Mouse (Mus musculus) cerebral cortex, adult 2 months (tissue): Measurements from ENCODE around the gene Gm6408.

ENCODE experiments used
- WGBS: fragments of 180-500 bp; shearing (Covaris S2); methylation state at CpG from one replicate; pipeline ENCODE4 v1.1.7; 2018; 5-methylcytosine and 5-hydroxymethylcytosine counted together

Gene Gm6408

DNA sequence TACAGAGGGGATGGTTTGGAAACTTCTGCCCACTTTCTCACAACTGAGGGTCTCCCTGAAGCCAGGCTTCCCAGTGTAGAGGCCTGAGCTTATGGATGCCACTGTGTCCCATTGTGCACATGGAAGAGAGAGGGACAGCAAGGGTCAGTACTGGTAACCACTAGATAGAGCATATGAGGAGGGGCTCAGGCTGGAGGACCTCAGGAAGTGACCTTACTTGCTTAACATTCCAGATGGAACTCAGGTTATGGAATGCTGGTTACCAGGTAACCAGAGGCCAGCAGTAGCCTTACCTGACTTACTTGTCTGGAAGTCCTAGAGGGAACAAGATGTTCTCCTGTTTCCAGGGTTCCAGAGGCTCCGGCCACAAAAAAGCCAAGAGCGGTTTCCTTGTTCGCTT is at the start of gene Gm6408:
TSS of gene Gm6408 (plus strand) at position 301 of the 400 bp plus-strand sequence.
- 89% methylated on average over 3 of the region's 3 CpGs for WGBS

DNA sequence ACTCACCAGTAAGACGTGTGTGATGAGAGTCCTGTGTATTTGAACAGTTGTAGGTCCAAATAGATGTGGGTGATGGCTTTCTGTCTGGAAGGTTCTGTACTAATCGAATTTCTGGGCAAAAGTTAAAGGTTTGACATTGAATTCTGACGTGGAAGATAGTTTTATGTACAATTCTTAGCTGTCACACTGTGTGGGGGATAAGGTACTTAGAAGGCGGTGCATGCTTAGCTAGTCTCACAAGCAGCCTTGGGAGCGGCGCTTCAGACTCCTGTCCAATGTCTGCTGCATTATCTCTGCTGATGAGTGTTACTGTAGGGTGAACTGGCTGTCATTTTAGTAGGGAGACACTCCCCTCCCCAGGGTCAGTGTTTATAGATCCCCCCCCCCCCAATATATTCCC is 49.3 kb upstream of the Gm6408 start:
- WGBS, result 83% methylated on average over 6 of the region's 6 CpGs

DNA sequence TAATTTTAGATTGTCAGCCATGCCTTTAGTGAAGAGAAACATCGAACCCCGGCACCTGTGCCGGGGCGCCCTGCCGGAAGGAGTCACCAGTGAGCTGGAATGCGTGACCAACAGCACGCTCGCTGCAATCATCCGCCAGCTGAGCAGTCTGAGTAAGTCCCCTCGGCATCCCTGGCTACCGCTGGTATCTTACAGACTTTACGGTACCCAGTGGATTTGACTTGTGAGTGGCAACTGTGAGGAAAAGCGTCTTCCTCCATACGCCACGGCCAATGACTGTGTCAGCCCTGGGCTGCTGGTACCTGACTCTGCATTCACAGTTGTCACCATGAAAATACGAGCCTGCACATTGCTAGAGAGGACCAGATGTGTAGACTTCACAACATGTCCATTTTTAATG is 46.4 kb upstream of the Gm6408 start:
- WGBS, result 95% methylated on average over 16 of the region's 16 CpGs

DNA sequence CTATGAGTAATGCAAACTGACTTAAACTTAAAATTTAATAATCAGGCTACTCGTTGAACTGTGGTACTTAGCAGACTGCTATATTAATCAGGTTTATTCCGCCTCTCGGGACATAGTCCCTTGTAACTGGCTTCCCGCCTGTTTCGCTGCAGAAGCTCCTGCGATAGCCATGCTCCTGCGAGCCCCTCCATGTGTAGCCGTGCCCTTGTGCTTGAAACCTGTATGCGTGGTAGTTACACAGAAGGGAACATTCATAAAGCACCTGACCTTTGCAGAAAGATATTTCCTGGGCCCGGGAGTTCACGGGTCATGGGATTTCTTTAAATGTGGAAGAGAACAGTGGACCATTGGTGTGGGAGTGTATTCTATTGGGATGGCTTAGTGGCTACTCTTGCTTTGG is 45.0 kb upstream of the Gm6408 start:
- 97% methylated on average over 11 of the region's 11 CpGs for WGBS

DNA sequence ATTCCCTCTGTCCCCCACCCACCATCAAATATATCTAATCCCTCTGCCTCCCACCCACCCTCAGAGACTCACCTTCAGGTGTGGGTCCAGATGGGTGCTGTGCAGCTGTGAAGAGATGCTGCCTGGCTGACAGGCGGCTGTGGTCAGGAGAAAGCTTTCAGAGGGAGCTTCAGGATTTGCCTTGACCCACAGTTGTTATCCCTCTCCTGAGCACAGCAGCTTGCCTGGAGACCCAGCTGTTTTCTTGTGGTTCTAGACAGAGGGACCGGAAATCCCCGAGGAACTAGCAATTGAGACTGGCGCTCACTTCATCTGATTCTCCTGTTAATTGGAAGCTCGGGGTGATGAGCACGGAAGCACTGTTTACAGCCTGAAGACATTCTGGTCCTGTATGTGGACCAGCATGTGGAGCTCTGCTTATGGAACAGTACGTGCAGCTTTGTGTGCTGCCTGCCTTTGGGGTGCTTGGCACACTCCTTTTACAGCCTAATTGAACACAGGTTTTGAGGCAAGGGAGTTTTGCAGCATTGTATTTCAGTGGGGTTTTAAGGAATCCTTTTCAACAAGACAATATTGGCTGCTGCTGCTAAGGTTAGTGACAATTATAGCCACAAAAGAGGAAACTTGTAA is 42.5 kb upstream of the Gm6408 start:
- WGBS, result 86% methylated on average over 7 of the region's 7 CpGs

DNA sequence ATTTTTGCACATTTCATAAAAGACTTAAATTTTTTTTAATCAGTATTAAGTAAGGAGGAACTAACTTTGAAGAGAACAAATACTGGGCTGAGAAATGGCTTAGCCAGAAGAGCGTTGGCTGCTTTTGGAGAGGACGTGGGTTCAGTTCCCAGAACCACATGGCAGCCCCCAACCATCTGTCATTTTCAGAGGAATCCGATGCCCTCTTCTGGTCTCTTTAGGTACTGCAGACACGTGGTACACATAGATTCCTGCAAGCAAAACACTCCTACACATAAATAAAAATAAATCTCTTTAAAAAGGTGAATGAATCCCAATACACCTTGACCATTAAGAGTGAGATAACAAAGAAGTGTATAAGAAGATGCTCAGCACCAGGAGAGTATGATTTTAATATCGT is 41.5 kb upstream of the Gm6408 start:
- WGBS, result 95% methylated on average over 5 of the region's 5 CpGs

DNA sequence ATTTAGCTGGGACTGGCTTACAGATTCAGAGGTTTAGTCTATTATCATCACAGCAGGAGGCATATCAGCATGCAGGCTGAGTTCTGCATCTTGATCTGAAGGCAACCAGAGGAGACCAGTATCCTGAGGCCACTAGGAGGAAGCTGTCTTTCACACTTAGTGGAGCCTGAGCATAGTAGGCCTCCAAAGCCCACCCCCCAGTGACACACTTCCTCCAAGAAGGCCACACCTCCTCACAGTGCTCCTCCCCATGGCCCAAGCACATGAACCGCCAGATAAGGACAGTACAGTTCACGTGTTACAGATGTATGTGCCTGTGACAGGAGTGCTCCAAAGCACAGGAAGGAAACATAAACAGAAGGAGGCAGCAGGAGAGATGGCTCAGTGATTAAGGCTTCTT is 39.0 kb upstream of the Gm6408 start:
- WGBS, result 94% methylated on average over 2 of the region's 2 CpGs

DNA sequence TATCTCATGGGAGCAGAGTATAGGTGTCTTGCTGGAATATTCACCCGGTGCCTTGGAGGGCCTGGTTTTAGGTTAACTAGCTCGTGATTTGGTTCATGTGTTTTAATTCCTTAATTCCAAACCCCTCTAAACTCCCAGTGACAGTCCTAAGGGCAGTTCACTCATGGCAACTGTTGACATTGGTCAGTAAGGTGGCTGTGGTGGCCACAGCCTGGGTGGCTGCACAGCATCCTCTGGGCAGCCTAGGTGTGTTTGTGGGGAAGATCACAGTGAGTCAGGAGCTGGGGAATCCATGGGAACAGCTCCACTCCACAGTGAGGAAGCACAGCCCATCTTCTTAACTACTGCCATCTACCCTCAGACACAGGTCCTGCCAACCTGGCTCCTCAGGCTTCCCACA is 35.1 kb upstream of the Gm6408 start:
- 88% methylated on average over 2 of the region's 2 CpGs for WGBS

DNA sequence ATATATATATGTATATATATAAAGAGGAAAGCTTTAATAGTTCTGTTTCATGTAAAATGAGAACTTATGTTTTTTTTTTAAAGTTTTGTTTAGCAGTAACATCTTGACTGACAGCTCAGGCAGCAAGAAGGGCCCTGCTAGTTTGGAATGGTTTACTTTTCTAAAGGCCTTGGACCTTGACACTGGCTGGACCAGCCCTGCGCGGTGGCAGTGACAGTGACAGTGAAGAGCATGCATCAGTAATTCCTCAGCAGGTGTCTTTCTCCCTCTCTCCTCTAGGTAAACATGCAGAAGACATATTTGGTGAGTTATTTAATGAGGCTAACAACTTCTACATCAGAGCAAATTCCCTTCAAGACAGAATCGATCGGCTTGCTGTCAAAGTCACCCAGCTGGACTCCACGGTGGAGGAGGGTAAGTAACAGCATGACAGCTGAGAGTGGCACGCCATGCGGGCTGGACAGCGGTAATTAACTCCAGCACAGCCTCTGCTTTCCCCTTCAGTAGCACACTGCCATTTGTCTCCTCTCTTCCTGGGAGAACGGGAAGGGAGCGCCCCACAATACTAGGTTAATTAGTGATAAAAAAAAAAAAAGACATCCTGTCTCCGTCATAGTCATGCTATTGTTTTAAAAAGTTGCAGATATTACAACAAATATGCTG is 30.0 kb upstream of the Gm6408 start:
- WGBS, result 79% methylated on average over 11 of the region's 11 CpGs

DNA sequence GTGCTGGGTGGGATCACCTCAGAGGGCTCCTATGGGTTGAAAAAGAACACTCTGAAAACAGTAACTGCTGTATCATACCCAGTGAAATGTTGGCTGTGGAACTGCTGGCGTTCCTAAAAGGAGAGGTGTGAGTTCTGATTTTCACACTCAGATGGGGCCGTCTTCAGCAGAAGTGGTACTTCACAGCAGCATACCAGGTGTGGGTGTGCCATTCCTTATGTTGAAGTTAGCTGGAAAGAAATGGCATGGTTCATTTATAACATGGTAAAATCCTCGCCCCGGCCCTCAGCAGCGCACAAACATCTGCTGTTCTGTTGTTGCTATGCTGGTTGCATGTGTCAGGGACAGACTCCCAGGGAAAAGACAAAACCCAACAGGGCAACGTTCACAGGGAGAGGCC is 28.2 kb upstream of the Gm6408 start:
- WGBS, result 58% methylated on average over 6 of the region's 6 CpGs

DNA sequence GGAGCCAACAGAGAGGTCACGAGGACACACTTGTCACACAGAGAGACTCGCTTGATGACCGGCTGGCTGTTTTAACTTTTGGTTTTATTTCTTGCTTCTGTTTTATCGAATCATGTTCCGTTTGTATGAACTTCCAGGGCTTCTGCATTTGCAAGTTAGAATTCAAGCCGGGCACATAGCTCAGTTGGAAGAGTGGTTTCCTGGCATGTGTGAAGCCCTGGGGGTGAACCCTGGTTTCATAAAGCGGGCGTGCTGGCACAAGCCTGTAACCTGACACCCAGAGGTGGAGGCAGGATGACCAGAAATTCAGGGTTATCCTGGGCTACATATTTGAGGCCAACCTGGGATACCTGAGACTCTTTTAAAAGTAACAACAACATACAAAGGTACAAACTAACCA is 20.2 kb upstream of the Gm6408 start:
- 77% methylated on average over 8 of the region's 8 CpGs for WGBS

DNA sequence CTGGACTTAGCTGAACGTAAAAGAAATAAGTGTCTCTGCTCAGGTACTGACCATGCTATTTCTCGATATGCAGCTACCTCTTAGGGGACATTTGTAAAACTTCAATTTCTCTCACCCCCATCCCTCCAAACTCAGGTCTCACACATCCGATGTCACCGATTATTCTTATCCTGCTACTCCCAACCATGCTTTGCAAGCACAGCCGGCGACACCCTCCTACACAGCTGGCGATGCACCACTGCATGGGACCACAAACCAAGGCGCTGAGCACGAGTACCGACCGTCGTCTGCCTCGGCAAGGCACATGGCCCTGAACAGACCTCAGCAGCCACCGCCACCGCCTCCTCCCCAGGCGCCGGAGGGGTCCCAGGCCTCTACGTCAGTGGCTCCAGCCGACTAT is 15.1 kb upstream of the Gm6408 start:
- WGBS, result 83% methylated on average over 19 of the region's 19 CpGs

DNA sequence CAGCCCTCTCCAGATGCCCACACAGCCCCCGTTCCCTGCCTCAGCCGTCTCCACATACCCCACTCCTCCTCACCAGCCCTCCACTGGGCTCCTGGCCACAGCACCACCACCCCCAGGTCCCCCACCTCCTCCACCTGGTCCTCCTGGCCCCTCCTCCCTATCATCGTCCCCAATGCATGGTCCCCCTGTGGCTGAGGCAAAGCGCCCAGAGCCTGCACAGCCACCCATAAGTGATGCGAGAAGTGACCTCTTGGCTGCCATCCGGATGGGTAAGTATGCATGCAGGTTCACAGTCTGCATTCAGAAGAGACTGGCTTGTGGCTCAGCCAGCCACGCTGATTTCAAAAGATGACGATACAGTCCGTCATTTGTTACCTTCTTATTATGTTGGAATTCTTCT is 13.5 kb upstream of the Gm6408 start:
- 71% methylated on average over 9 of the region's 9 CpGs for WGBS

DNA sequence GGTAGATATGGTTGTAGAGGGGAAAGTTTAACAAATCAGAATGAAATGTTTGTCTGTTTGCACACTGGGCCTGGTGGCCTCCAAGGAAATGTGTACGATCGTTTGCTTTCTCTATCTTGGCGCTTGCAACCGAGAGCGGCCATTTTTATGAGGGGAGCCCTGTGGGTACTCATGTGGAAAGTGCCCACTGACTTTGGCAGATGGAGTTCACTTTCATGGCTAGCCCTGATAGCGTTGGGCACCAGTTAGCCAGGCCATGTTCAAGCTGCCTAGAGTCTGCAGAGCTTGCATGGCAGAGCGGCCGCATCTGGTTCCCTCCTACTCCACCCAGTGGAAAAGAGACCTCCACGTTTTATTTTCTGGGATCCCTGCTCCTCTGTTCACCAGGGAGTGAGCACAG is 10.9 kb upstream of the Gm6408 start:
- 84% methylated on average over 9 of the region's 9 CpGs for WGBS

DNA sequence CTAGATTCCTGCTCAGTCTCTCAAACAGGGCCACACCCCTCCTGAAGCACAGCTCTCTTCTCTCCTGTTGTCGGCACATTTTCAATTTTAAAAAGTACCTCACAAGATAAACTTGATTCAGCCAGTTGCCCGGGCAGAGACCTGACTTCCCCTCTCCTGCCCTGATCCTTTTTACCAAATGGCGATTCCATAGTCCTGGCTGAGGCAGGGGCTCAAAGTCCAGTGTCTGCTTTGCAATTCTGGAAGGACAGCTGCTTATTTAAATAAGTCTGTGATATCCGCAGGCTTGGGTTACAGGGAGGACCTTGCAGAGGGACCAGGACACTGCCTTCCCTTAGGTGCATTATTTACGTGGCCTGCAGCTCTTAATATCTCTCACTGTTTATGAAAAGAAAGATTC is 10.5 kb upstream of the Gm6408 start:
- 78% methylated on average over 5 of the region's 5 CpGs for WGBS

DNA sequence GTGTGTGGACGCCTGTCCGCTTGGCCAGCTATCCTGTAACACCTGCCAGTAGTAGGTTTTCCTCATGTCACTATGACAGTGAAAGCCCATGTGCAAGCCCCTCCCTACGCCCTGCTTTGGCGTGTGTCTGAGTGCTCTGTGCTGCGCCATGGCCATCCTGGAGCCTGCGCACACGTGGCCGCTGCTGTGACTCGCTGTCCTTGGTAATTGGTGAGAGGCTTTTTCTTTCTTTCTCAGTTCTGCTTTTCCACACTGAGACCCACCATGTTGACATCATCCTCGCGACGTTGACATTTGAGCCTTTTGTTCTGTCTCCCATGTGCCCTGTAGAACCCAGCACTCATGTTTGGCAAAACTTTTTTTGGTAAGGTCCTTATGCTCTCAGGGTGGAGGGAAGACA is 9.9 kb upstream of the Gm6408 start:
- 61% methylated on average over 12 of the region's 12 CpGs for WGBS

DNA sequence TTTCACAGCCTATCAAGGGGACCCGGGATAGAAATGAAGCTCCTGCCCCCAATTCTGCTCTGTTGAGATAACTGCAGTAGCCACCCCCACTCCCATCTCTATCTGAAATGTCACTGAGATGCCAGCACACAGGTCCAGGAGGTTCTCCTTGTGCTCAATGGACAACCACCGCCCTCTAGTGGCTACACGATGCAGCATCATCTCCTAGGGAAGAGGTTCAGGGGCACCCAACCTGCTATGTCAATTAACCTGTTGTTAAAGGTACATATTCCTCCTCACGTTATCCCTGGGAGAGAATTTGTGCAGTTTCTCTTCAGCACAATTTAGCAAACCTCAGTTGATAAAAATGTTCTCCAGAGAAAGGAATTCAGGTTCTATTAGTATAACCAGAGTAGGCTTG is 2.2 kb upstream of the Gm6408 start:
- 10% methylated on average over 4 of the region's 4 CpGs for WGBS

DNA sequence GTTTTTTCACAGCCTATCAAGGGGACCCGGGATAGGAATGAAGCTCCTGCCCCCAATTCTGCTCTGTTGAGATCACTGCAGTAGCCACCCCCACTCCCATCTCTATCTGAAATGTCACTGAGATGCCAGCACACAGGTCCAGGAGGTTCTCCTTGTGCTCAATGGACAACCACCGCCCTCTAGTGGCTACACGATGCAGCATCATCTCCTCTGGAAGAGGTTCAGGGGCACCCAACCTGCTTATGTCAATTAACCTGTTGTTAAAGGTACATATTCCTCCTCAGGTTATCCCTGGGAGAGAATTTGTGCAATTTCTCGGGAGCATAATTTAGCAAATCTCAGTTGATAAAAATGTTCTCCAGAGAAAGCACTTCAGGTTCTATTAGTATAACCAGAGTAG is 7.2 kb downstream of the Gm6408 start:
- 8% methylated on average over 3 of the region's 4 CpGs for WGBS

DNA sequence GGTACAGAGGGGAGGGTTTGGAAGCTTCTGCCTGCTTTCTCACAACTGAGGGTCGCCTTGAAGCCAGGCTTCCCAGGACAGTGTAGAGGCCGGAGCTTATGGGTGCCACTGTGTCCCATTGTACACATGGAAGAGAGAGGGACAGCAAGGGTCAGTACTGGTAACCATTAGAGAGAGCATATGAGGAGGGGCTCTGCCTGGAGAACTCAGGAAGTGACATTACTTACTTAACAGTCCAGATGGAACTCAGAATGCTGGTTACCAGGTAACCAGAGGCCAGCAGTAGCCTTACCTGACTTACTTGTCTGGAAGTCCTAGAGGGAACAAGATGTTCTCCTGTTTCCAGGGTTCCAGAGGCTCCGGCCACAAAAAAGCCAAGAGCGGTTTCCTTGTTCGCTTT is 9.3 kb downstream of the Gm6408 start, which contains the start of gene Gm6370:
TSS of gene Gm6370 (plus strand) at position 301 of the 400 bp plus-strand sequence.
- WGBS, result no CpG with 5 or more reads among the region's 5 CpGs

DNA sequence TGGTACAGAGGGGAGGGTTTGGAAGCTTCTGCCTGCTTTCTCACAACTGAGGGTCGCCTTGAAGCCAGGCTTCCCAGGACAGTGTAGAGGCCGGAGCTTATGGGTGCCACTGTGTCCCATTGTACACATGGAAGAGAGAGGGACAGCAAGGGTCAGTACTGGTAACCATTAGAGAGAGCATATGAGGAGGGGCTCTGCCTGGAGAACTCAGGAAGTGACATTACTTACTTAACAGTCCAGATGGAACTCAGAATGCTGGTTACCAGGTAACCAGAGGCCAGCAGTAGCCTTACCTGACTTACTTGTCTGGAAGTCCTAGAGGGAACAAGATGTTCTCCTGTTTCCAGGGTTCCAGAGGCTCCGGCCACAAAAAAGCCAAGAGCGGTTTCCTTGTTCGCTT is 20.3 kb downstream of the Gm6408 start, which contains the start of gene 4930449I24Rik:
TSS of gene 4930449I24Rik (plus strand) at position 301 of the 400 bp plus-strand sequence.
- no CpG with 5 or more reads among the region's 5 CpGs for WGBS

DNA sequence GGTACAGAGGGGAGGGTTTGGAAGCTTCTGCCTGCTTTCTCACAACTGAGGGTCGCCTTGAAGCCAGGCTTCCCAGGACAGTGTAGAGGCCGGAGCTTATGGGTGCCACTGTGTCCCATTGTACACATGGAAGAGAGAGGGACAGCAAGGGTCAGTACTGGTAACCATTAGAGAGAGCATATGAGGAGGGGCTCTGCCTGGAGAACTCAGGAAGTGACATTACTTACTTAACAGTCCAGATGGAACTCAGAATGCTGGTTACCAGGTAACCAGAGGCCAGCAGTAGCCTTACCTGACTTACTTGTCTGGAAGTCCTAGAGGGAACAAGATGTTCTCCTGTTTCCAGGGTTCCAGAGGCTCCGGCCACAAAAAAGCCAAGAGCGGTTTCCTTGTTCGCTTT is 32.1 kb downstream of the Gm6408 start, which contains the start of gene Gm3402:
TSS of gene Gm3402 (plus strand) at position 301 of the 400 bp plus-strand sequence.
- 100% methylated on average over 2 of the region's 5 CpGs for WGBS

DNA sequence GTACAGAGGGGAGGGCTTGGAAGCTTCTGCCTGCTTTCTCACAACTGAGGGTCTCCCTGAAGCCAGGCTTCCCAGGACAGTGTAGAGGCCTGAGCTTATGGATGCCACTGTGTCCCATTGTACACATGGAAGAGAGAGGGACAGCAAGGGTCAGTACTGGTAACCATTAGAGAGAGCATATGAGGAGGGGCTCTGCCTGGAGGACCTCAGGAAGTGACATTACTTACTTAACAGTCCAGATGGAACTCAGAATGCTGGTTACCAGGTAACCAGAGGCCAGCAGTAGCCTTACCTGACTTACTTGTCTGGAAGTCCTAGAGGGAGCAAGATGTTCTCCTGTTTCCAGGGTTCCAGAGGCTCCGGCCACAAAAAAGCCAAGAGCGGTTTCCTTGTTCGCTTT is 43.7 kb downstream of the Gm6408 start, which contains the start of gene Gm3404:
TSS of gene Gm3404 (plus strand) at position 301 of the 400 bp plus-strand sequence.
- 98% methylated on average over 3 of the region's 3 CpGs for WGBS
